Mouse (Mus musculus) C2C12 (cell line): Measurements from ENCODE around the gene Sept7.

ENCODE experiments used
- CEBPB ChIP-seq: IDR thresholded peaks from one replicate; pipeline ENCODE4 v1.6.1; 2011; ENCODE audit warnings: low read depth, mild to moderate bottlenecking, control low read depth, moderate library complexity
- CTCF ChIP-seq: IDR thresholded peaks from one replicate; pipeline ENCODE4 v1.5.1; 2011; ENCODE audit not compliant: control insufficient read depth, insufficient read depth, insufficient read length
- MAX ChIP-seq: IDR thresholded peaks from one replicate; pipeline ENCODE4 v1.6.1; 2011; ENCODE audit warnings: mild to moderate bottlenecking, control low read depth
- MYOD1 ChIP-seq: IDR thresholded peaks from one replicate; pipeline ENCODE4 v1.6.1; 2011; ENCODE audit warnings: low read depth; ENCODE audit not compliant: control insufficient read depth, insufficient read length
- USF1 ChIP-seq: IDR thresholded peaks from one replicate; pipeline ENCODE4 v1.6.1; 2011; ENCODE audit warnings: low read depth, mild to moderate bottlenecking, control low read depth, moderate library complexity

- TF ChIP-seq CTCF (no peak), CEBPB (no peak), USF1 (no peak), MYOD1 (no peak), MAX (no peak)
Measured at GRCm38 (mm10) chr9:25208087-25208803, 44.0 kb upstream of the Sept7 start.
